Mouse (Mus musculus): ENCODE measurements around the gene Setd3. TPM values are rescaled to one million over a fixed set of nuclear protein-coding genes. Genes with fewer than 3 reads are reported as not detected.

Gene Setd3
- polyA plus RNA-seq, 1 experiment: 37.9 TPM

GRCm38 (mm10) chr12:108213090-108214041 lies 34.3 kb upstream of the Setd3 start:
- Histone ChIP-seq H3K27me3 (ENCODE audit: control insufficient read depth, insufficient read depth, low read length) (no peaks in the 10 kb centered on the region), H3K4me3 (ENCODE audit: control insufficient read depth, low read depth, low read length) (no peak overlapping the region), H3K27ac (ENCODE audit: control insufficient read depth, insufficient read depth, low read depth, low read length) (no peak overlapping the region), H3K36me3 (ENCODE audit: control insufficient read depth, insufficient read depth, low read length) (no peaks in the 10 kb centered on the region), H3K4me1 (ENCODE audit: control insufficient read depth, insufficient read depth, low read length) (peaks cover 2% of the 10 kb centered on the region)
- TF ChIP-seq CTCF (IDR thresholded peaks at IDR 0.05; ENCODE audit: control insufficient read depth, insufficient read depth, insufficient replicate concordance, low read depth, low read length): no peak

DNA sequence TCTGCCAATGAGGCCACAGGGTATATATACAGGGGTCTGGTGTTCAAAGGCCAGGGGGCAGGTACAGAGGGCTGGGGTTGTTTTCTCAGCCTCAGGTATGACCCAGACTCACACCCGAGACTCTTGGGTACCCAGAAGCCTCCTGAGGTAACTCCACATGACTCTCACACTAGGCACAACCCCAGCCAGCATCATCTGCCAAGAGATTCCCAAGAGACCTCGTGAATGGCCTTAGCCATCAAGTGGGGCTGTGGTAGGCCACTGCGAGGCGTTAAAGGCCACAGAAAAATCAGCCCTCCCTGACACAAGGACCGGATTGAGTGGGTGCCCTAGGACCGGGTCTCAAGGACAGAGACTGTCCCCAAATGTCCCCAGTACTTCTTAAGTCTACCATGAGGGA lies 33.4 kb upstream of the Setd3 start:
- no peak overlapping the region for H3K27ac ChIP-seq (ENCODE audit: control insufficient read depth, insufficient read depth, low read depth, low read length)
- H3K4me1 ChIP-seq (ENCODE audit: control insufficient read depth, insufficient read depth, low read length): peaks cover 2% of the 10 kb centered on the region
- H3K4me3 ChIP-seq (ENCODE audit: control insufficient read depth, low read depth, low read length): no peak overlapping the region
- H3K27me3 ChIP-seq (ENCODE audit: control insufficient read depth, insufficient read depth, low read length): no peaks in the 10 kb centered on the region
- no peak for TF ChIP-seq POLR2A (IDR thresholded peaks at IDR 0.05; ENCODE audit: control insufficient read depth, low read depth, low read length)
- TF ChIP-seq CTCF (IDR thresholded peaks at IDR 0.05; ENCODE audit: control insufficient read depth, insufficient read depth, insufficient replicate concordance, low read depth, low read length): no peak
- H3K36me3 ChIP-seq (ENCODE audit: control insufficient read depth, insufficient read depth, low read length): no peaks in the 10 kb centered on the region

- no peak overlapping the region for H3K27ac ChIP-seq (ENCODE audit: control insufficient read depth, insufficient read depth, low read depth, low read length)
- TF ChIP-seq CTCF (IDR thresholded peaks at IDR 0.05; ENCODE audit: control insufficient read depth, insufficient read depth, insufficient replicate concordance, low read depth, low read length): no peak
- TF ChIP-seq POLR2A (IDR thresholded peaks at IDR 0.05; ENCODE audit: control insufficient read depth, low read depth, low read length): no peak
- peaks cover 2% of the 10 kb centered on the region for H3K4me1 ChIP-seq (ENCODE audit: control insufficient read depth, insufficient read depth, low read length)
- H3K36me3 ChIP-seq (ENCODE audit: control insufficient read depth, insufficient read depth, low read length): no peaks in the 10 kb centered on the region
- no peak overlapping the region for H3K4me3 ChIP-seq (ENCODE audit: control insufficient read depth, low read depth, low read length)
- H3K27me3 ChIP-seq (ENCODE audit: control insufficient read depth, insufficient read depth, low read length): no peaks in the 10 kb centered on the region
Observed at GRCm38 (mm10) chr12:108212071-108212470, 33.0 kb upstream of the Setd3 start.

DNA sequence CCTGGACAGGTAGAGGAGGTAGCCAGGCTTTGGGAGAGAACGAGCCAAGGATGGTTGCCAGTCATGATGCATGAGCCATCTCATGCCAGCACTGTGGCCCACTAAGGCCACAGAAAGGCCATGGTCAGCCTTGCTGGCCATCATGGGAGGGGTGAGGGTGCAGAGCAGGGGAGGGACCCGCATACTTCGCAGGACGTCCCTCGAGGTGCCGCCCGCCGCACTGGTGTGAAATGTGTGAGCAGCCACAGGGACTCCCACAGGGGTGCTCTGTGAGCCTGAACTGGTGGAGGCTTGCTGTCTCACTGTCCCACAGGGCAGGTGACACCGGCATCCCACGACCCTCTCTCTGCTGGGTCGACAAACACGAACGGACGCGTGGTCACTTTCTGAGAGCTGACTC lies 31.5 kb upstream of the Setd3 start:
- H3K36me3 ChIP-seq (ENCODE audit: control insufficient read depth, insufficient read depth, low read length): no peaks in the 10 kb centered on the region
- H3K4me1 ChIP-seq (ENCODE audit: control insufficient read depth, insufficient read depth, low read length): peaks cover 2% of the 10 kb centered on the region
- TF ChIP-seq CTCF (IDR thresholded peaks at IDR 0.05; ENCODE audit: control insufficient read depth, insufficient read depth, insufficient replicate concordance, low read depth, low read length) (no peak), POLR2A (IDR thresholded peaks at IDR 0.05; ENCODE audit: control insufficient read depth, low read depth, low read length) (no peak)

DNA sequence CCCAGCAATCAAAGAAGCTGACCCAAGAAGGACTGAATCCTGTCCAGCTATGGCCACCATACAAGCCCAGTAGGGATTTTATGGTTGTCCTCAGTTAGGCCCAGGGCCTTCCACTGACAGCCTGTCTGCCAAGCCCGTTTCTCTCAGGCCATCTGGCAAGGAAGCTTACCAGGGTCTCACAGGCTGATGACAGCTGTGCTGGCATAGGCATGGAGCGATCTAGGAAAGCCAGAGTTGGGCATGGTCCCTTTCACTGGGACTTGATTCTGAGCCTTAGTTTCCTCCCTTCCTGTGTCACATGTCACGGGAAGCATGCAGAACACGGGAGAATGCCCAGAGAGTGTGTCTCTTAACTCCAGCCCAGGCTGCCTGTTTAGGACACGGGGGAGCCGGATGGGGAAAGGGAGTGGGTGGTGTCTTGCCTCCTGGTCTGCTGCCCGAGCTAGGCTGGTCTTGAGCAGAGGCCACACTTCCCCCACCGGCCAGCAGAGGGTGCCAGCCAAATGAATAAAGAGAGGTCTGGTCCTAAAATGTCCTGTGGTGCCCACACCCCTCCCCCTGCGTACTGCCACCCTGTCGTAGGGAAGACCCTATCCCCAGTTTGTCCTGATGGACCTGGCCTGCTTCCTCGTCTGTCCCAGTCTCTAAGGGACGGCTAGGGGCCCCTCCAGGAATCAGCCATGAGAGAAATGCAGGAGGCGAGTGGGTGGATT lies 29.8 kb upstream of the Setd3 start:
- Histone ChIP-seq H3K27ac (ENCODE audit: control insufficient read depth, insufficient read depth, low read depth, low read length) (no peak overlapping the region), H3K27me3 (ENCODE audit: control insufficient read depth, insufficient read depth, low read length) (no peaks in the 10 kb centered on the region), H3K4me1 (ENCODE audit: control insufficient read depth, insufficient read depth, low read length) (peaks cover 2% of the 10 kb centered on the region), H3K36me3 (ENCODE audit: control insufficient read depth, insufficient read depth, low read length) (no peaks in the 10 kb centered on the region), H3K4me3 (ENCODE audit: control insufficient read depth, low read depth, low read length) (no peak overlapping the region)
- TF ChIP-seq POLR2A (IDR thresholded peaks at IDR 0.05; ENCODE audit: control insufficient read depth, low read depth, low read length): no peak
- TF ChIP-seq CTCF (IDR thresholded peaks at IDR 0.05; ENCODE audit: control insufficient read depth, insufficient read depth, insufficient replicate concordance, low read depth, low read length): peak; percentile 70; the same call in 1 of the 2 replicates

More for the DNA sequence above, 31.5 kb upstream of the Setd3 start:
- Histone ChIP-seq H3K27me3 (ENCODE audit: control insufficient read depth, insufficient read depth, low read length) (no peaks in the 10 kb centered on the region), H3K4me3 (ENCODE audit: control insufficient read depth, low read depth, low read length) (no peak overlapping the region), H3K27ac (ENCODE audit: control insufficient read depth, insufficient read depth, low read depth, low read length) (no peak overlapping the region)

DNA sequence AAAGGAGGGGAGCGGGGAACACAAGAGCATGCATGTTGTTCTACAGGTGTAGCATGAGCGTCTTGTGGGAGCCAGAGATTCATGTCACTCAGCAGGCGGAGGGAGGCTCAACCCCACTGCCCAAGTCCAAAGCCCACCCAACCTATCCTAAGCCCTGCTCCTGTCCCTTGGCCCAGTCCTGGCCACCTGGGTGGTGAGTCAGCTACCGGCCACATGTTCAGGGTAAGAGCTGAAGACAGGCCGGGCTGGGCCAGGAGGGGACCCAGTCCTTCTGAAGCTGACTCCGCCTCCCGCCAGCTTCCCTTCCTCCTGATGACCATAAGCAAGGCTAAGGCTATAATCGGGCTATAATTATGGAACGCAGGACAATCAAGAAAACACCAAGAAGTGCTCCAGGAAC lies 29.1 kb upstream of the Setd3 start:
- no peaks in the 10 kb centered on the region for H3K27me3 ChIP-seq (ENCODE audit: control insufficient read depth, insufficient read depth, low read length)
- H3K4me3 ChIP-seq (ENCODE audit: control insufficient read depth, low read depth, low read length): no peak overlapping the region
- no peaks in the 10 kb centered on the region for H3K36me3 ChIP-seq (ENCODE audit: control insufficient read depth, insufficient read depth, low read length)
- peaks cover 2% of the 10 kb centered on the region; the same call in 1 of the 2 replicates for H3K4me1 ChIP-seq (ENCODE audit: control insufficient read depth, insufficient read depth, low read length)
- TF ChIP-seq CTCF (IDR thresholded peaks at IDR 0.05; ENCODE audit: control insufficient read depth, insufficient read depth, insufficient replicate concordance, low read depth, low read length) (no peak), POLR2A (IDR thresholded peaks at IDR 0.05; ENCODE audit: control insufficient read depth, low read depth, low read length) (no peak)
- H3K27ac ChIP-seq (ENCODE audit: control insufficient read depth, insufficient read depth, low read depth, low read length): no peak overlapping the region

DNA sequence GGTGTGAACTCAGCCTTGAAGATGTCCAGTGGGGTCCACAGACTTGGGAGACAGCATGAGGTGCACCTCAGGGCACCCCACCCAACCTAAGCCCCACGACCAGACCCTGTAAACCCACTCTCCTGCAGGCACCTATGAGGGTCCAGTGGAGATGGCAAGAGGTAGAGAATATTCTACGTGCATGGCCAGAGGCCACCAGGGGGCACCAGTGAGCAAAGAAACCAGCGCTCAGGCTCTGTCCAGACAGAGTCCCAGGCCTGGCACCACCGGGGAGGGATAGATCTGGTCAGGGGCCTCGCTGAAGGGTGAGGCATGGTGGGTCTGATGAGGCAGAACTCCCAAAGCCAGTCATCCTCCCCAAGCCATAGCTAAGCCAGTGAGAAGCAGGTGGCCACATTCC lies 27.5 kb upstream of the Setd3 start:
- no peak overlapping the region for H3K4me3 ChIP-seq (ENCODE audit: control insufficient read depth, low read depth, low read length)
- H3K27ac ChIP-seq (ENCODE audit: control insufficient read depth, insufficient read depth, low read depth, low read length): no peak overlapping the region
- TF ChIP-seq CTCF (IDR thresholded peaks at IDR 0.05; ENCODE audit: control insufficient read depth, insufficient read depth, insufficient replicate concordance, low read depth, low read length): peak; percentile 69
- no peak for TF ChIP-seq POLR2A (IDR thresholded peaks at IDR 0.05; ENCODE audit: control insufficient read depth, low read depth, low read length)
- no peaks in the 10 kb centered on the region for H3K36me3 ChIP-seq (ENCODE audit: control insufficient read depth, insufficient read depth, low read length)
- peaks cover 2% of the 10 kb centered on the region; the same call in 1 of the 2 replicates for H3K4me1 ChIP-seq (ENCODE audit: control insufficient read depth, insufficient read depth, low read length)
- no peaks in the 10 kb centered on the region for H3K27me3 ChIP-seq (ENCODE audit: control insufficient read depth, insufficient read depth, low read length)
